Mouse (Mus musculus): ENCODE results near the gene Rtf2. TPM values are rescaled to one million over a fixed set of nuclear protein-coding genes. Genes with fewer than 3 reads are reported as not detected.

The Rtf2 gene
- total RNA-seq, 1 experiment from 2014 or later: 225 TPM

GRCm38 (mm10) chr2:172476707-172477260 lies 36.4 kb downstream of the Rtf2 start:
- no peak for ATAC-seq (ENCODE audit: extremely low read depth, insufficient number of reproducible peaks, low FRiP score, poor library complexity, severe bottlenecking)

GRCm38 (mm10) chr2:172477350-172477749 lies 37.0 kb downstream of the Rtf2 start:
- ATAC-seq (ENCODE audit: extremely low read depth, insufficient number of reproducible peaks, low FRiP score, poor library complexity, severe bottlenecking): no peak

- peak; percentile 31; the same call in 1 of the 2 replicates for ATAC-seq (ENCODE audit: extremely low read depth, insufficient number of reproducible peaks, low FRiP score, poor library complexity, severe bottlenecking)
Measured at GRCm38 (mm10) chr2:172477860-172478259, 37.5 kb downstream of the Rtf2 start.

- no peak for ATAC-seq (ENCODE audit: extremely low read depth, insufficient number of reproducible peaks, low FRiP score, poor library complexity, severe bottlenecking)
Measured at GRCm38 (mm10) chr2:172480296-172480695, 39.9 kb downstream of the Rtf2 start.

- ATAC-seq (ENCODE audit: extremely low read depth, insufficient number of reproducible peaks, low FRiP score, poor library complexity, severe bottlenecking): no peak
Measured at GRCm38 (mm10) chr2:172481654-172482385, 41.5 kb downstream of the Rtf2 start.

GRCm38 (mm10) chr2:172483766-172484413 lies 43.5 kb downstream of the Rtf2 start:
- no peak for ATAC-seq (ENCODE audit: extremely low read depth, insufficient number of reproducible peaks, low FRiP score, poor library complexity, severe bottlenecking)

GRCm38 (mm10) chr2:172484696-172485370 lies 44.5 kb downstream of the Rtf2 start:
- no peak for ATAC-seq (ENCODE audit: extremely low read depth, insufficient number of reproducible peaks, low FRiP score, poor library complexity, severe bottlenecking)

- no peak for ATAC-seq (ENCODE audit: extremely low read depth, insufficient number of reproducible peaks, low FRiP score, poor library complexity, severe bottlenecking)
Measured at GRCm38 (mm10) chr2:172496736-172497345, 56.5 kb downstream of the Rtf2 start.

GRCm38 (mm10) chr2:172498823-172499222 lies 58.5 kb downstream of the Rtf2 start:
- ATAC-seq (ENCODE audit: extremely low read depth, insufficient number of reproducible peaks, low FRiP score, poor library complexity, severe bottlenecking): no peak

GRCm38 (mm10) chr2:172500752-172501316 lies 60.5 kb downstream of the Rtf2 start:
- no peak for ATAC-seq (ENCODE audit: extremely low read depth, insufficient number of reproducible peaks, low FRiP score, poor library complexity, severe bottlenecking)

GRCm38 (mm10) chr2:172501341-172501740 lies 61.0 kb downstream of the Rtf2 start:
- no peak for ATAC-seq (ENCODE audit: extremely low read depth, insufficient number of reproducible peaks, low FRiP score, poor library complexity, severe bottlenecking)

GRCm38 (mm10) chr2:172502168-172502567 lies 61.8 kb downstream of the Rtf2 start:
- no peak for ATAC-seq (ENCODE audit: extremely low read depth, insufficient number of reproducible peaks, low FRiP score, poor library complexity, severe bottlenecking)

- no peak for ATAC-seq (ENCODE audit: extremely low read depth, insufficient number of reproducible peaks, low FRiP score, poor library complexity, severe bottlenecking)
Measured at GRCm38 (mm10) chr2:172506121-172506520, 65.8 kb downstream of the Rtf2 start.

GRCm38 (mm10) chr2:172510056-172510712 lies 69.8 kb downstream of the Rtf2 start:
- ATAC-seq (ENCODE audit: extremely low read depth, insufficient number of reproducible peaks, low FRiP score, poor library complexity, severe bottlenecking): no peak

GRCm38 (mm10) chr2:172510899-172511298 lies 70.5 kb downstream of the Rtf2 start:
- ATAC-seq (ENCODE audit: extremely low read depth, insufficient number of reproducible peaks, low FRiP score, poor library complexity, severe bottlenecking): no peak

- no peak for ATAC-seq (ENCODE audit: extremely low read depth, insufficient number of reproducible peaks, low FRiP score, poor library complexity, severe bottlenecking)
Measured at GRCm38 (mm10) chr2:172516407-172516992, 76.1 kb downstream of the Rtf2 start.

Measured in neutrophil, adult 5-6 weeks (primary cell).